24 mouse cellular contexts compared by ENCODE assay signal in the genomic region with DNA sequence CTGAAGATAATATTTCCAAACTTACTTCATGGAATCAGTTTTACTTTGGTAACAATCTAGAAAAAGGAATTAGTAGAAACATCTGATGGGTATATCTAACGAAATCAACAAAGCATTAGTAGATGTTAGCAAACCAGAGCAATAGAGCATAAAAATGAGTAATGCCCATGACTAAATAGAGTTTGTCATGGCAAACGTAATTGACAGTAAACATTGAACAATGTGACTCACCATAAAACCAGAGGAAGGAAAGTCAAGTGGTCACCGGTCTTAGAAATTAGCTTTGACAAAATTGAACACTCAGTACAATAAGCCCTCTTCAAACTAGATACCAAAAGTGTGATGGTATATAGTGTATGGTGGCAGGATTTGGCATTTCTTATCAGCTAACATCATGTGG.
DNase-seq lines count a peak whose midpoint lies in the region; ATAC-seq and TF ChIP-seq lines count a peak whose summit lies in the region.
"Had no signal": no experiment of that assay in that cellular context is flagged by ENCODE, and none has a peak within 500 bp of the region (broad histone marks: within the 10 kb centered on the region; RNA-seq: fewer than 3 reads in every experiment).

No protein-coding gene starts in this region.

- CTCF ChIA-PET in Patski (lab: Charles Lee) = interaction anchor here (1.6 kb wide), 1 partner anchor 17 kb away, joined by 3 read pairs; no protein-coding TSS in a partner anchor

- in situ Hi-C loops in Patski (cut with MboI; ENCODE audit: low pct_unique_long_range_greater_than_20kb) = no loop called here

- intact Hi-C loops in left cerebral cortex, postnatal 10 days (cut with DNase I) = no loop called here

- H3K27me3 ChIP-seq in Patski = no peaks in the 10 kb centered on the region
- H3K27me3 ChIP-seq: CH12.LX had no signal

- ATAC-seq in Patski = peak; percentile 60
- ATAC-seq: activated CD4-positive, CD25-positive, alpha-beta regulatory T cell, adult 4 months; CD4-positive, CD25-positive, alpha-beta regulatory T cell, adult 4 months had no signal

- DNase-seq in 3T3-L1 (ENCODE audit: low read depth, low spot score) = peak; percentile 51
- peak; percentile 5 for DNase-seq in 416B (ENCODE audit: low read depth)
- DNase-seq in NIH3T3 (ENCODE audit: low read depth) = peak; percentile 3
- peak; percentile 10 for DNase-seq in Patski (ENCODE audit: low read depth, low spot score)
- DNase-seq in frontal cortex, adult 2 months (ENCODE audit: extremely low spot score in 1 of 2, low spot score in 1 of 2) = no peak
- DNase-seq in left cerebral cortex, postnatal 10 days (ENCODE audit: extremely low spot score in 1 of 2, low spot score in 2 of 2) = no peak
- DNase-seq in thymus, adult 18-20 months = no peak
- no peak for DNase-seq in spleen, postnatal 14 days (ENCODE audit: low spot score in 2 of 2)
- DNase-seq: adrenal gland, adult 2 months; adrenal gland, adult 8-10 months; adrenal gland, postnatal 10 days; adrenal gland, postnatal 14 days; adrenal gland, postnatal 25 days; adrenal gland, postnatal 36 days; B cell, adult 2 months; cerebellum, adult 11 months; cerebellum, adult 11-12 months; cerebellum, adult 18-20 months; cerebellum, adult 2 months; cerebellum, adult 8-10 months; cerebellum, adult 9-10 months had no signal

- POLR2A ChIA-PET in Patski (lab: Charles Lee) = interaction anchor here (0.6 kb wide), 1 partner anchor 125 kb away, joined by 3 read pairs; no protein-coding TSS in a partner anchor

- no peak for TF ChIP-seq CTCF in Patski (IDR thresholded peaks at IDR 0.05)

Comparison
In these comparisons a context has a peak if more than half of its experiments do, and no peak if none do; other contexts are left out.
1. DNase-seq: peak in 3T3-L1 (single experiment), 416B (single experiment), NIH3T3 (single experiment) and Patski (single experiment); none in frontal cortex, adult 2 months (0 of 2), left cerebral cortex, postnatal 10 days (0 of 2), thymus, adult 18-20 months (0 of 2) and spleen, postnatal 14 days (0 of 2).